Mouse (Mus musculus): ENCODE measurements around the gene Fermt3.
A peak's percentile ranks its signal among the peaks of the same experiment; 100 is the strongest.
"Not testable (repeated sequence)": the region's sequence is repeated elsewhere in the genome, so short reads cannot be mapped to it uniquely, and the experiment has no call there.

The Fermt3 gene

GRCm38 (mm10) chr19:7053382-7053781, 34.1 kb upstream of the Fermt3 start:
- H3K27me3 ChIP-seq (ENCODE audit: control insufficient read depth, insufficient read depth, low read length, poor library complexity, severe bottlenecking); H3K36me3 ChIP-seq (ENCODE audit: control insufficient read depth, insufficient read depth, low read length, poor library complexity, severe bottlenecking); DNase-seq (ENCODE audit: low read depth, low spot score): not testable (repeated sequence)

DNA sequence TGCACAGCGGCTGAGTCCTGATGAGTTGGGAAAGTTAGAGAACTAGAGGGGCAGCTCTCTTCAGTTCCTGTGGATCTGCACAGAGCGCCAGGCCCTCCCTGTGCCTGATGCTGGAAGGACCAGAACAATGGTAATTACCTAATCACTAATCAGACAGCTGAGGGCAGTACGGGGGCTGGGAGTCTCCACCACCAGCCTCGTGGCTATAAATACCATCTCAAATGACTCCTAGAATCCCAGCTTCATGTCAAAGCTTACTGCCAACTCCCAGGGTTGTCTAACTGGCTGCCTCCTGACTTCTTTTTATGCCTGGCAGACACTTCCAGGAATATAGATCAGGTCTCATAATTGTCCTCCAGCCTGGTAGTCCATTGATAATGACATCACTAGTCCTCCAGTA, 25.4 kb upstream of the Fermt3 start:
- no peak for DNase-seq (ENCODE audit: low read depth, low spot score)
- Histone ChIP-seq H3K36me3 (ENCODE audit: control insufficient read depth, insufficient read depth, low read length, poor library complexity, severe bottlenecking) (no peaks in the 10 kb centered on the region), H3K27me3 (ENCODE audit: control insufficient read depth, insufficient read depth, low read length, poor library complexity, severe bottlenecking) (no peaks in the 10 kb centered on the region)

DNA sequence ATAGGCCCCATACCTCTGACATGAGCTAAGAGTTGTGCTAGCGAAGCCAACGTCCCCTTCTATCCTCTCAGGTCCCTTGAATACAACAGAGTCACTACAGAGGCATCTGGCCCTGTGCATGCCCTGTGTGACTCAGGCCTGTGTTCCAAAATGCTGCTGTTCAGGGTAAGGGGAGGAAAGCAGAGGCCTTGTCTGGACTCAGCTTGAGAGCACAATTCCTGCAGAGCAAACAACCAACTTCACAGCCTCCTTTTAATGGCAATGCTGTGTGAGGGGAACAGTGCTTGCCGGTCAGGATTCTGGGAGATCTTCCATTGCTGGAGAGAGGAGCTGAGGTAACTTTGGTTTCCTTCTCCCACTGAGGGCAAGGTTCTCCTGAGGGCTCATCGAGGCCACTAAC, 25.0 kb upstream of the Fermt3 start:
- H3K36me3 ChIP-seq (ENCODE audit: control insufficient read depth, insufficient read depth, low read length, poor library complexity, severe bottlenecking): no peaks in the 10 kb centered on the region
- no peaks in the 10 kb centered on the region for H3K27me3 ChIP-seq (ENCODE audit: control insufficient read depth, insufficient read depth, low read length, poor library complexity, severe bottlenecking)
- no peak for DNase-seq (ENCODE audit: low read depth, low spot score)

- Histone ChIP-seq H3K27me3 (ENCODE audit: control insufficient read depth, insufficient read depth, low read length, poor library complexity, severe bottlenecking) (no peaks in the 10 kb centered on the region), H3K36me3 (ENCODE audit: control insufficient read depth, insufficient read depth, low read length, poor library complexity, severe bottlenecking) (no peaks in the 10 kb centered on the region)
- DNase-seq (ENCODE audit: low read depth, low spot score): no peak
These were observed 21.9 kb upstream of the Fermt3 start for GRCm38 (mm10) chr19:7041171-7041570.

DNA sequence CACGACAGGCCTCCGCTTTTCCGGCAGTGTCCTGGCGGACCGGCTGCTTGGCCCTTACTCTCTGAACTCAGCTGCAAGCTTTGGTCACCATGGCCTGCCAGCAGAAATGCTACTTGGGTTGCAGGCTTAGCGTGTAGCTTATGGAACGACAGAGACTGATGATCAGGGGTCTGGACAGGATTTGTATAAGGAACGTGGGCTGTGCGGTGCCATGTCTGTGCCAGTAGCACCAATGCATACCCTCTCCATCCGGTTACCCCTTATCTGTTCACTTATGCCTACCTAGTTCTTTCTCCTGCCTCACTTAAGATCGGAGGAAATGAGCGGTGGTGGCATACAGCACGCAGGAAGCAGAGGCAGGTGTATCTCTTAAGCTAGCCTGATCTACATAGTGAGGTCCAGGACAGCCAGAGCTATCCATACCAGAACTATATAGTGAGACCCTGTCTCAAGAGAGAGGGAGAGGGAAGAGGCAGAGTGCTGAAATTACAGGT, 21.4 kb upstream of the Fermt3 start:
- no peaks in the 10 kb centered on the region for H3K36me3 ChIP-seq (ENCODE audit: control insufficient read depth, insufficient read depth, low read length, poor library complexity, severe bottlenecking)
- H3K27me3 ChIP-seq (ENCODE audit: control insufficient read depth, insufficient read depth, low read length, poor library complexity, severe bottlenecking): no peaks in the 10 kb centered on the region
- DNase-seq (ENCODE audit: low read depth, low spot score): no peak

DNA sequence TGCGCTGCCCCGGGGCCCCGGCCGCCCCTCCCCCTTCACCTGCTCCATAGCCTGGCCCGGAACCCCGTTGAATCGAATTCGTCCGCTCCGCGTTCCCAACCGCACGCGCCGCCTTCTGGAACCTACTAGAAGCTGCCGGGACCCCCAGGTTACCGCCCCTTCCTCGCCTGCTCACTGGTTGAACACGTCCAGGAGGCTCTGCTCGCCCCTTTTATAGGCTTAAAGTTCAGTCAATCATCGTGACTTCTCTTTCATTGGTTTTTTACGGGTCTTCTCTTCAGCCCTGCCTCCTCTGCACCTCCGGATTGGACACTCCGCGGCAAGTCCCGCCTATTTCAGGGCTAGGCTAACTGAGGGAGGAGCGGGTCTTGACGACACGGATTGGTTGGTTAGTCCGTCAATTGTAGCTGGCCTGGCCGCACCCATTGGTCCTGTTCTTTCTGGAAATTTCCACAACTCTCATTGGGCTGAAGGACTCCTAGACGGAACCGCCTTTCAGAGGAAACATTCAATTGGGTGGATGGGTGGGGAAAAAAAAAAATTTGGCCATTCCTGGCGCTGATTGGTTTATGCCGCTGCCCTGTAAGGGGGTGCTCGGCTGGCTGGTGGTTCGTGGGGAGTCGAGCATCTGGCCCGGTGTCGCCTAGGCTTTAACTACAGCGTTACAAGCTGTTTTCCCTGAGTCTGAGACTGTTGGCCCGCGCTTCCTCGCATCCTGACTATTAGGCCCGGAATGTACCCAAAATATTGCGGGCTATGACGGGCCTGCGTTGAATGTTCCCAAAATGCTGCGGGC, 20.8 kb upstream of the Fermt3 start, which contains the start of gene Stip1:
Gene Stip1 (minus strand): TSS at position 127 of the 796 bp plus-strand sequence.
- Histone ChIP-seq H3K27me3 (ENCODE audit: control insufficient read depth, insufficient read depth, low read length, poor library complexity, severe bottlenecking) (no peaks in the 10 kb centered on the region), H3K36me3 (ENCODE audit: control insufficient read depth, insufficient read depth, low read length, poor library complexity, severe bottlenecking) (no peaks in the 10 kb centered on the region)
- DNase-seq (ENCODE audit: low read depth, low spot score): peak; percentile 100

DNA sequence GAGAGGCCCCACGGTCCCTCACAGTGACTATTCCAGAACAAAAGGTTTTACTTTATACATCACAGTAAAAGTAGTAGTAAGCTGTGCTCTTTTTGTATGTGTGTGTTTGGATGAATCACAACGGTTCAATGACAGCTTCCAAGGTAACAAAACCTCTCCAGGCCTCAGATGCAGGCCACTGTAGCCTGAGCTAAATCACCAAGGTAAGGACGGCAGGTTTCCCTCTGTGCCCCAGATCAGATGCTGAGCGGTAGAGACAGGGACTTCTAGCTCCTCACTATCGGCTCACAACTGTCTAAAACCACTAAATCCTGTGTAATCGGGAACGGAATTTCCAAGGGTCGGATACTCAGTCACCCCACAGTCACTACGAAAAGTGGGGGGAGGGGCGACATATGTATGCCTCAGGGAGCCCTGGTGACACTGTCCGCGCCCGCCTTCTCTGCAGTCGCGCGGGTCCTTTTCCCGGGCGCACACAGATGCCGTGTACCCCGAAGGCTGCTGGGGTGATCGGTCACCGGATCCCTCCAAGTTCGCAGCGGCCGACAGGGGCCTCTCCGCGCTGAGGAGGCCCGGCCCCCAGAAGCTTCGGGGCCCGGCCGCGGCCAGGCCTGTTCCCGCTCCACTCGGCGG, 19.9 kb upstream of the Fermt3 start:
- peak; percentile 73 for DNase-seq (ENCODE audit: low read depth, low spot score)
- peaks cover 4% of the 10 kb centered on the region; the same call in 1 of the 2 replicates for H3K36me3 ChIP-seq (ENCODE audit: control insufficient read depth, insufficient read depth, low read length, poor library complexity, severe bottlenecking)
- no peaks in the 10 kb centered on the region for H3K27me3 ChIP-seq (ENCODE audit: control insufficient read depth, insufficient read depth, low read length, poor library complexity, severe bottlenecking)

DNA sequence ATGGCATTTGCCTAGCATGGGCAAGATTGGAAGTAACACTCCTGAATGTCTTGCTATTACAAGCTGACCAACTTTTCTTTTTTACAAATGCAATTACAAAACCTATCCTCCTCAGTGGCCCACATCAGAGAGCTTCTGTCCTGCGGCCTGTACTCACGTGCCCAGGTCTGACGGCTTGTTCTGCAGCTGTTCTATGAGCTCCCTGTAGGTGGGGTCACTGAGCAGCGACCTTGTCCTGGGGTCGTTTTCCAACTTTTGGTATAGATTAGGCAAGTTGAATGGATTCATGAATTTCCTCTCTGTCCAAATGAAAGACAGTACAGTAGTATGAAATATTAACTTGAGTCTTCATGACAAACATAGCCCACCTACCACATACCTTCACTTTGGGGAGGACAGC, 14.7 kb upstream of the Fermt3 start:
- DNase-seq (ENCODE audit: low read depth, low spot score): no peak
- Histone ChIP-seq H3K36me3 (ENCODE audit: control insufficient read depth, insufficient read depth, low read length, poor library complexity, severe bottlenecking) (peaks cover 19% of the 10 kb centered on the region), H3K27me3 (ENCODE audit: control insufficient read depth, insufficient read depth, low read length, poor library complexity, severe bottlenecking) (no peaks in the 10 kb centered on the region)

- no peak for DNase-seq (ENCODE audit: low read depth, low spot score)
- peaks cover 30% of the 10 kb centered on the region for H3K36me3 ChIP-seq (ENCODE audit: control insufficient read depth, insufficient read depth, low read length, poor library complexity, severe bottlenecking)
These were observed 10.3 kb upstream of the Fermt3 start for GRCm38 (mm10) chr19:7029531-7029930.

GRCm38 (mm10) chr19:7020224-7020641, 964 bp upstream of the Fermt3 start:
- peak; percentile 88 for DNase-seq (ENCODE audit: low read depth, low spot score)

More at GRCm38 (mm10) chr19:7029531-7029930, 10.3 kb upstream of the Fermt3 start:
- H3K27me3 ChIP-seq (ENCODE audit: control insufficient read depth, insufficient read depth, low read length, poor library complexity, severe bottlenecking): no peaks in the 10 kb centered on the region

DNA sequence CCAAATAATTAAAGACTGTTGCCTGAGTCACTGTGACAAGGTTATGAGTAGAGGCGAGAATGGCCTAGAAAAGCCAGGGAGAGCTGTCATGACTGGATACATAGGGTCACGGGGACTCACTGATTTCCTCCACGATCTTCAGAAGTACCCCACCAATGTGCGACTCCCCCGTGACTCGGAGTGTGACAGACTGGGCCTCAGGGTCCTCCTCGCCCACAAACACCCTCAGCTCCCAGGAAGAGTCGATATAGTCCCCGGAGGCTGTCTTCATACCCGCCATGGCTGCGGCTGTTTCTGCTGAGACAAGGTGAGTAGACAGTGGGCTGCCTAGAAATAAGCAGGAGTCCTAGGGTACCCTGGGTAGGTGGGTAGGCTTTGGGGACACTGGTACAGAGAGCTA, 723 bp downstream of the Fermt3 start:
- no peak for DNase-seq (ENCODE audit: low read depth, low spot score)
- Histone ChIP-seq H3K27me3 (ENCODE audit: control insufficient read depth, insufficient read depth, low read length, poor library complexity, severe bottlenecking) (no peaks in the 10 kb centered on the region), H3K36me3 (ENCODE audit: control insufficient read depth, insufficient read depth, low read length, poor library complexity, severe bottlenecking) (peaks cover 14% of the 10 kb centered on the region)

More at GRCm38 (mm10) chr19:7020224-7020641, 964 bp upstream of the Fermt3 start:
- Histone ChIP-seq H3K27me3 (ENCODE audit: control insufficient read depth, insufficient read depth, low read length, poor library complexity, severe bottlenecking) (no peaks in the 10 kb centered on the region), H3K36me3 (ENCODE audit: control insufficient read depth, insufficient read depth, low read length, poor library complexity, severe bottlenecking) (peaks cover 11% of the 10 kb centered on the region)

GRCm38 (mm10) chr19:7017541-7018457, 1.5 kb downstream of the Fermt3 start:
- peak; percentile 81 for DNase-seq (ENCODE audit: low read depth, low spot score)
- Histone ChIP-seq H3K36me3 (ENCODE audit: control insufficient read depth, insufficient read depth, low read length, poor library complexity, severe bottlenecking) (peaks cover 16% of the 10 kb centered on the region; the same call in 1 of the 2 replicates), H3K27me3 (ENCODE audit: control insufficient read depth, insufficient read depth, low read length, poor library complexity, severe bottlenecking) (no peaks in the 10 kb centered on the region)

- no peaks in the 10 kb centered on the region for H3K27me3 ChIP-seq (ENCODE audit: control insufficient read depth, insufficient read depth, low read length, poor library complexity, severe bottlenecking)
- no peak for DNase-seq (ENCODE audit: low read depth, low spot score)
- H3K36me3 ChIP-seq (ENCODE audit: control insufficient read depth, insufficient read depth, low read length, poor library complexity, severe bottlenecking): peaks cover 14% of the 10 kb centered on the region; the same call in 1 of the 2 replicates
These were observed 4.7 kb downstream of the Fermt3 start for GRCm38 (mm10) chr19:7014481-7015135.

GRCm38 (mm10) chr19:7013984-7014383, 5.3 kb downstream of the Fermt3 start:
- H3K36me3 ChIP-seq (ENCODE audit: control insufficient read depth, insufficient read depth, low read length, poor library complexity, severe bottlenecking): peaks cover 14% of the 10 kb centered on the region; the same call in 1 of the 2 replicates
- no peak for DNase-seq (ENCODE audit: low read depth, low spot score)
- no peaks in the 10 kb centered on the region for H3K27me3 ChIP-seq (ENCODE audit: control insufficient read depth, insufficient read depth, low read length, poor library complexity, severe bottlenecking)

All from splenic B cell, adult 2 months (primary cell).